Mouse (Mus musculus): Measurements from ENCODE around the gene Dpf3.

The Dpf3 gene

DNA sequence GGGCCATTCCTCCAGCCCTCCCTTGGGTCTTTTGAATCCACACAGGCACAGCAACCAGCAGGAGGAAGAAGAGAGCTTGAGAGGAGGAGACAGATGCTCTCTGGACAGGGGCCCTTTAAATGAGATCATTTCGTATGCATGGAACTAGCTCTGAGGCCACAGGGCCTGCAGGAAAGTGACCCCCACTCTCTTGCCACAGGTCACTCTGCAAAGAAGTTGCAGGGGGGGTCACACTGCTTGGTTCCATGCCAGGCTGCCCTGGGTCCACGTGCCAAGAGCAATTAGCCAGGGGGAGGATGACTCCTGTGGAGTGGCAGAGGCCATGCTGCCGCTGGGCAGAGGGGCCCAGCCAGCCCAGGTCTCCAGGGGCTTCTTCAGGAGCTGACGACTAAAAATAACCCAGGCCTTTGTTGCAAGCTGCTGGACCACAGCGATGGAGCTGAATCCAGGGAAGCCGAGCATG, 273.6 kb downstream of the Dpf3 start:
- no peak for DNase-seq (ENCODE audit: low spot score in 2 of 2)

DNA sequence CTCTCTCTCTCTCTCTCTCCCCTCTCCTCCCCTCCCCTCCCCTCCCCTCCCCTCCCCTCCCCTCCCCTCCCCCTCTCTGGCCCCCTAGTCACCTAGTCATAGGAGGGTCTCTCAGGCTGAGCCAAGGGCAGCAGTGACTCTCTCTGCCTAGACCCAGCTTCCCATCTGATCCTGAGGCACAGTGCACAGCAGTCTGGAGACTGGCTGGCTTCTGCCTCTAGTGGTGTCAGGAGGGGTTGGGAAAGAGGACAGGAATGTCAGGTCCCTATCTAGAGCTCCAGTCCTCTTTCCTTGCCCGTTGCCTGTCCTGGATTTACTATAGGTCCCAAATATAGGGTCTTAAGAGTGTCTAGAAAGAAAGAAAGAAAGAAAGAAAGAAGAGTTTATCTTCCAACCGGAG, 275.5 kb downstream of the Dpf3 start:
- DNase-seq (ENCODE audit: low spot score in 2 of 2) = no peak

GRCm38 (mm10) chr12:83211146-83211822, 276.2 kb downstream of the Dpf3 start:
- DNase-seq (ENCODE audit: low spot score in 2 of 2) = no peak

DNA sequence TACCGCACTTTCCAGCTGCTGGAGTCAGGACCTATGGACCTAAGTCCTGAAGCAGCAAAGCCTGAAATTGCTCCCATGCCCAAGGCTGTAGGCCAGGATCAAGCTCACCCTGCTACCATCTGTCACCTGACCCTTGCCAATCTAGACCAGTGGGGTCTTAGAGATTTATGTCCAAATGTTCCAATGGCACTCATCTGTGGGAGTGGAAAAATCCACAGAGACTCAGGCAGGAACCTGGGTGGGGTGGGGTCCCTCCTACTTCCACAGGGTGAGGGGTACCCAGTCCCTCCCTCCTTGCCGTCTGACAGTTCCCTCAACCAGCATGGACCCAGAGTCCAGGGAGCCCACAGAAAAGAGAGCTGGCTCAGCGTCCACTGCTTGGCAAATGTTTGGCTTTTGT, 276.8 kb downstream of the Dpf3 start:
- no peak for DNase-seq (ENCODE audit: low spot score in 2 of 2)

- no peak for DNase-seq (ENCODE audit: low spot score in 2 of 2)
These were observed 277.2 kb downstream of the Dpf3 start for GRCm38 (mm10) chr12:83210294-83210693.

DNA sequence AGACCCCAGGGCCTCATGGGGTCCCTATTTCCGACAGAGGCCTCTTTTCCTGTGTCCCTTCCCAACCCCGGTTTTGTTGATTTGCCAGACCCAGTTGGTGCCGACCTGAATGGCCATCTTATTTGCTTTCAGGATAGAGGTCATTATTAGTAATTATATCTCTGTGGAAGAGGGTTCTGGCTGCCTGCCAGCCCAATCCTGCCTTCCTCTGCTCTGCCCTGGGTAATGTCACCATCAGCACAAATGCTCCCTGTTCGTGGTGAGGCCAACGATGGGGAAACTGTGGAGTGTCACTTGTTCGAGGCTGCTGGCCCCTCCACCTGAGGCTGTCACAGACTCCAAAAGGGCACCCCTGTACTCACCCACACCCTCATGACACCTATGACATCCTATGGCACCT, 278.1 kb downstream of the Dpf3 start:
- no peak for DNase-seq (ENCODE audit: low spot score in 2 of 2)

DNA sequence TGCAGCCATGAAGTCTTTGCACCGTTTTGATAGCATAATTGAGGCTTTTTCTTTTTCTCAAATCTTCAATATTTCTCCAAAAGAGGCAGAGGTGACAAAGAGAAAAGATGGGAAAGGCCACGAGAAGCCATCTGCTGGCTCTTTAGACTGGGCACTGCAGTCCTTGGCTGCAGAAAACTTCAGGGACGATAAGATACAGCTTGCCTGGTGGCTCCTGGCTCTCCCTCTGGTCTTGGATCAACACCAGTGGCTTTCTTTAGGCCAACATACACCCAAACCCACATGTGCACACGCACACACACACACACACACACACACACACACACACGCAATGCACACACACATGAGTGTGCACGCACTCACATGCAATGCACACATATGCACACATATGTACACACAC, 278.7 kb downstream of the Dpf3 start:
- DNase-seq (ENCODE audit: low spot score in 2 of 2) = no peak

GRCm38 (mm10) chr12:83208011-83208410, 279.5 kb downstream of the Dpf3 start:
- no peak for DNase-seq (ENCODE audit: low spot score in 2 of 2)

DNA sequence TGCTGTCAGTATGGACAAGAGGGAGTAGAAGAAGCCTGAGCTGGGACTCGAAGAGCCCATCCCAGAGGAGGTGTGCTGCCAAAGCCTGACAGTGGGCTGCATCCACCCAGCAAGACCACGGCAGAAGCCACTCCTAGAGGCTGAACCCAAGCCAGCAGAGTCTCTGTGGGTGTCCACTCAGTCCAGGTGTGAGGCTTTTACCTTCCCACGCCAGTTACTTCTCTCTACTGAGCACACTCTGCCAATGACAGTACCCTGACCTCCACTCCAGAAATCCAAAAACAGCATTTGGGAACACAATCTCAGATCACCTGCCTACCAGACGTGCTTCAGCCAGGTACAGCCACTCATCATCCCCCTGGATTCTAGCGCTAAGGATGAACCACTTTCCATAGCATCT, 280.0 kb downstream of the Dpf3 start:
- DNase-seq (ENCODE audit: low spot score in 2 of 2) = no peak

GRCm38 (mm10) chr12:83206866-83207265, 280.6 kb downstream of the Dpf3 start:
- no peak for DNase-seq (ENCODE audit: low spot score in 2 of 2)

- DNase-seq (ENCODE audit: low spot score in 2 of 2) = no peak
These were observed 283.2 kb downstream of the Dpf3 start for GRCm38 (mm10) chr12:83204361-83204760.

DNA sequence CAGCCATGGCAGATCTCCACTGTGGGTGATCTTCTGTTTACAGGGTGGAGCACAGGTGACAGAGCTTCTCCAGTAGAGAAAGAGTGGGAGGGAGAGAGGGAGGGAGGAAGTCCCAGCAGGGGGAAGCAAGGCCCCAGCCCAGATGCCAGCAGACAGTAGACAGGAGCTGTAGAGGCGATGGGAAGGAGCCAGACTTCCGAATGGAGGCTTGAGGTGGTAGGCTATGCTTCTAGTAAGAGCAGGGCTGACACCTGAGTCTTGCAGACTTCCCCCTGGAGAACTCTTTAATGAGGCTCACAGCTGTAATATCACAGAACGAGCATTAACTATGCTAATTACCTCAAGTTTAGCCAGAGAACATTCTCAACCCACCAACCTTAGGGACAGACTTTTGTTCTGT, 285.8 kb downstream of the Dpf3 start:
- DNase-seq (ENCODE audit: low spot score in 2 of 2) = no peak

DNA sequence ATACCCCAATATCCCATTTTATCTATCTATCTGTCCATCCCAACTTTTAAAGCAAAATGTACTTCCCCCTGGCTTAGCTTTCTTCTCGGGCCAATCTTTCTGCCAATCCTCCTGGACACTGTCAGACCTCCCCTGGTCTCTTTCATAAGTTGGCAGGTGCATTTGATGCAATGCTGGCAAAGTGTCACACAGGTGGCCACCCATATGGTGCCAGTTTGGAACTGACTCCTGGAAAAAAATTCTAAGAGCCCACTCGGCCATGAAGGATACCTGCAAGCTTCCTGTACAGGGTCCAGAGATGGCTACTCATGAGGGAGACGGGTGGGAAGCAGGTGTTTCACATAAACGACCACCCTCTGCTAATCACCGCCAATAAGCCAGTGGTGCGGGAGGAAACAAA, 307.0 kb downstream of the Dpf3 start:
- DNase-seq (ENCODE audit: low spot score in 2 of 2) = no peak

DNA sequence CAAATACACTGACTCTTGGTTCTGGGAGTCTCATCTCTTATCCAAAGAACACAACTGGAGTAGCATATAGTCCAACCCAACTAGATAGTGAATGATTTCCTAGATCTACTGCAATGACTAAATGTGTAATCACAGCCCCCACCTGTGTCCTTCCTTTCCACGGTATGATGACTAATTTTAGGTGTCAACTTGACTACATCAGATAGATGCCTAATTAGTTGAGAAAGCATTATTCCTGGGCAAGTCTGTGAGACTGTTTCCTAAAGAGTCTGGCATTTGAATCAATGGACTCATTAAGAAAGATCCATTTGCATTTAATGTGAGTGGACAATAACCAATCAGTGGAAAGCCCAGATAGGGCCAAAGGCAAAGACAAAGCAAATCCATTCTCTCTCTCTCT, 307.7 kb downstream of the Dpf3 start:
- DNase-seq (ENCODE audit: low spot score in 2 of 2) = no peak

DNA sequence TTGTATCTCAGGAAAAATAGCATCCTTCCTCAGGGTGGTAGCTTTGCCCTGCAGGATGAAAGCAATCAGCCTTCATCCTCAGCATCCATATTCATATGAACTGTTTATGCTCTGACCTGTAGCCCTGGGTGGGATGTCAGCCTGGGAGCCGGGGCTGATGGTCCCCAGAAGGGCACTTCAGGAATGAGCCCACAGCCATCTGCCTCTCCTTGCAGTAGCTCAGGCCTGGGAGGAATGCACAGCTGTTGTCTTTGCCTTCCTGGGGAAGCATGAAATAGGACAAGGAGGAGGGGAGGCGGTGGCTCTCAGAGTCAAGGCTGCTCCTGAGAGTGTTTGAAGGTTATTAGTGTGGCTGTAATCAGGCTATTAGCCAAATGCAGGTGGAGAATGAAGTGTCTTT, 308.7 kb downstream of the Dpf3 start:
- DNase-seq (ENCODE audit: low spot score in 2 of 2) = no peak

DNA sequence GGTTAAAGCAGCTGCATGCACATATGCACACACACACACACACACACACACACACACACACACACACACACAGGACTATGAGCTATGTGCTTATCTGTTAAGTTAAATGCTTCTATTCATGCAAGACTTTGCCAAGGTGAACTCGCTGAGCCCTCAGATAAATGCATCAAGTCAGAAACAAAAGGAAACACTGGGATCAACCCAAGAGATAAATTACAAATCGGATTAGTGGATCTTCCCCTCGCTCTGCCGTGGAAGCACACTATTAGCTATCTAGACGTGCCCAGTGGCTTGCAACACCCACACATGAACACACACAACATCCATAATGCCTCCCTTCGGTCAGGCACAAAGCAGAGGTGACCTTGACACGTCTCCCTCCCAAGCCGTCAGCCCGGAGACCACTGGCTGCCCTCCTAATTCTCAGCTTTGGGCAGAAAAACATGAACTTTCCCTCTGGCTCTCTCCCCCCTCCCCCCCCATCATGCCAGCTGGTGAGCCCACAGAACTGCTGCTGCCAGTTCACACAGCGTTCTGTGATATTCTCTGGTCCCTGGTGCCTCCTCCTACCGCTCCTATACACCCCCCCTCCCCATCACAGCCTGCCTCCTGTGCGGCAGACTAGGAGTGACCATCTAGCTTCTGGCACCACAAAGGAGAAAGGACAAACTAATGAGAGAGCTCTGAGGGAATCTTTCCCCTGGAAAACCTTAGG, 317.9 kb downstream of the Dpf3 start:
- no peak for DNase-seq (ENCODE audit: low spot score in 2 of 2)

DNA sequence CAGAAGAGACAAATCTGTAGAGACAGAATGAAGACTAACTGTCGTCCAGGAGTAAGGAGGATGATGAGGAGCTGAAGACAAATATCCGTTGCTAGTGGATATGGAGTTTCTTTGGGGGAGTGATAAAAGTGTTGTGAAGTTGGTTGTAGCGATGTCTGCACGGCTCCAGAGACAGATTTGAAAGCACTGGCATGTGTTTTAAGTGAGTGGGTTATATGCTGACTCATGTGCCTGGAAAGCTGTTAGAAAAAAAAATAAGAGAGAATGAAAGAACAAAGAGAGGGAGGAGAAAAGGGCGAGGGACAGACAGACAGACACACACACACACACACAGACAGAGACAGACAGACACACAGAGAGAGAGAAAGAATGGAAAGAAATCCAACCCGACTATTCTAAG, 319.2 kb downstream of the Dpf3 start:
- no peak for DNase-seq (ENCODE audit: low spot score in 2 of 2)

- no peak for DNase-seq (ENCODE audit: low spot score in 2 of 2)
These were observed 322.5 kb downstream of the Dpf3 start for GRCm38 (mm10) chr12:83165058-83165457.
